ENCODE assay signal across 10 mouse cellular contexts in genomic region chr15:85703194-85703641, GRCm38 (mm10). TPM values are rescaled to one million over a fixed set of nuclear protein-coding genes. Genes with fewer than 3 reads are reported as not detected.
DNase-seq lines count a peak whose midpoint lies in the region; ATAC-seq and TF ChIP-seq lines count a peak whose summit lies in the region.
"Had no signal": no experiment of that assay in that cellular context is flagged by ENCODE, and none has a peak within 500 bp of the region (broad histone marks: within the 10 kb centered on the region; RNA-seq: fewer than 3 reads in every experiment).

No protein-coding gene starts in this region.

- H3K4me3 ChIP-seq in kidney, postnatal 0 days (replicated peaks; ENCODE audit: low read depth, low read length), result no peak overlapping the region
- H3K4me3 ChIP-seq: embryonic facial prominence, embryonic 15.5 days had no signal

- H3K9me3 ChIP-seq in kidney, postnatal 0 days (replicated peaks; ENCODE audit: low read length), result no peaks in the 10 kb centered on the region
- H3K9me3 ChIP-seq: embryonic facial prominence, embryonic 15.5 days; G1E had no signal

- peaks cover 44% of the 10 kb centered on the region for H3K4me1 ChIP-seq in kidney, postnatal 0 days (replicated peaks; ENCODE audit: insufficient read depth, low read length)

- peaks cover 71% of the 10 kb centered on the region for H3K36me3 ChIP-seq in kidney, postnatal 0 days (ENCODE audit: insufficient read depth, low read length)

- no peak overlapping the region for H3K9ac ChIP-seq in kidney, postnatal 0 days (ENCODE audit: low read depth, low read length)
- H3K9ac ChIP-seq: embryonic facial prominence, embryonic 15.5 days had no signal

- intact Hi-C loops in heart, postnatal 10 days (cut with DNase I), result no loop called here

- 48% methylated on average over 11 of the region's 11 CpGs for WGBS in kidney, postnatal 0 days

- no peak; the same call in 1 of the 2 replicates for ATAC-seq in kidney, postnatal 0 days (replicated peaks; ENCODE audit: low FRiP score, low read depth)
- ATAC-seq in monocyte, adult 5-6 weeks (replicated peaks; ENCODE audit: insufficient number of reproducible peaks, low FRiP score, low TSS enrichment, poor library complexity, severe bottlenecking), result no peak

- no peak for TF ChIP-seq CTCF in kidney, postnatal 0 days (IDR thresholded peaks at IDR 0.05; ENCODE audit: low read depth)

- peak overlapping the region; percentile 80 for H3K27ac ChIP-seq in kidney, postnatal 0 days

- DNase-seq in heart, postnatal 10 days, result peak; percentile 69 to 76
- no peak for DNase-seq in heart, adult 8-10 months (ENCODE audit: low spot score)
- DNase-seq in Muller cell, postnatal 12 days (ENCODE audit: inconsistent ontology term), result peak; percentile 95
- DNase-seq in cerebellum, adult 9-10 months, result peak; percentile 88
- no peak for DNase-seq in kidney, postnatal 0 days (ENCODE audit: low spot score)
- DNase-seq in ovary, postnatal 36 days (ENCODE audit: low spot score), result peak; percentile 74
- no peak for DNase-seq in embryo, embryonic 10 days (ENCODE audit: low spot score)

- H3K4me2 ChIP-seq in kidney, postnatal 0 days (ENCODE audit: low read length), result no peak overlapping the region
- H3K4me2 ChIP-seq: embryonic facial prominence, embryonic 15.5 days had no signal

- no peaks in the 10 kb centered on the region for H3K27me3 ChIP-seq in kidney, postnatal 0 days (ENCODE audit: insufficient read depth, low read length)
- H3K27me3 ChIP-seq: embryonic facial prominence, embryonic 15.5 days had no signal

RNA-seq across cellular contexts. Expression of gene Ppara, which starts 31.6 kb away (rescaled TPM):
- total RNA-seq in heart, postnatal 10 days (2021), result 10 to 100 TPM; 39.2 to 52.4 TPM
- total RNA-seq in heart, adult 8-10 months (2022), result 10 to 100 TPM; 50.2 to 79.0 (median 59.5) TPM
- 10.9 and 12.0 TPM in 2 replicates for polyA plus RNA-seq in kidney, postnatal 0 days (2015; fragmentation: Nextera tagmentation; extraction: Ambion mirVana)
- not detected in 3 replicates for total RNA-seq in monocyte, adult 5-6 weeks (2017)
- polyA plus RNA-seq: G1E had no signal

Comparison
In these comparisons a context has a peak if more than half of its experiments do, and no peak if none do; other contexts are left out.
1. DNase-seq: peak in heart, postnatal 10 days (2 of 2), Muller cell, postnatal 12 days (single experiment), cerebellum, adult 9-10 months (single experiment) and ovary, postnatal 36 days (single experiment); none in heart, adult 8-10 months (single experiment), kidney, postnatal 0 days (single experiment) and embryo, embryonic 10 days (single experiment).
2. RNA of gene Ppara, which starts 31.6 kb away (total RNA-seq): 50.2 to 79.0 TPM in heart, adult 8-10 months and 39.2 to 52.4 TPM in heart, postnatal 10 days; not detected in monocyte, adult 5-6 weeks; every median in the first group is over 10 times any median in the second.